Mouse (Mus musculus) R1 (cell line): ENCODE measurements at regions not wholly inside any gene's neighbourhood (a gene's known extent, or its start where the extent isn't known, plus 50 kb on each side); places are given as distances from the start of the nearest gene placed in this dataset.

Experiments used
- DNase-seq: peaks from one replicate; pipeline ENCODE4 v3.0.0-alpha.2; 2018; ENCODE audit warnings: low read depth, low spot score

GRCm38 (mm10) chr11:8377301-8377700, 287.0 kb downstream of the Tns3 start:
- DNase-seq, result no peak

- no peak for DNase-seq
Measured at GRCm38 (mm10) chr11:8365545-8365944, 298.8 kb downstream of the Tns3 start.

- DNase-seq, result no peak
Measured at GRCm38 (mm10) chr11:8364703-8365433, 299.5 kb downstream of the Tns3 start.

- DNase-seq, result no peak
Measured at GRCm38 (mm10) chr11:8344938-8345337, 319.4 kb downstream of the Tns3 start.

GRCm38 (mm10) chr11:8302347-8303188, 361.8 kb downstream of the Tns3 start:
- peak; percentile 65 for DNase-seq

GRCm38 (mm10) chr11:8297462-8297861, 366.9 kb downstream of the Tns3 start:
- no peak for DNase-seq

GRCm38 (mm10) chr11:8293322-8294014, 370.9 kb downstream of the Tns3 start:
- peak; percentile 31 for DNase-seq

GRCm38 (mm10) chr11:8285271-8285670, 379.1 kb downstream of the Tns3 start:
- no peak for DNase-seq

- no peak for DNase-seq
Measured at GRCm38 (mm10) chr11:8275203-8275602, 389.1 kb downstream of the Tns3 start.

GRCm38 (mm10) chr11:8269171-8269570, 395.2 kb downstream of the Tns3 start:
- DNase-seq, result peak; percentile 83

- no peak for DNase-seq
Measured at GRCm38 (mm10) chr11:8254036-8254435, 410.3 kb downstream of the Tns3 start.

GRCm38 (mm10) chr11:8251360-8251759, 413.0 kb downstream of the Tns3 start:
- DNase-seq, result no peak

- no peak for DNase-seq
Measured at GRCm38 (mm10) chr11:8249468-8249867, 414.9 kb downstream of the Tns3 start.

GRCm38 (mm10) chr11:8247535-8247934, 416.8 kb downstream of the Tns3 start:
- DNase-seq, result no peak

- DNase-seq, result no peak
Measured at GRCm38 (mm10) chr11:8247024-8247423, 417.3 kb downstream of the Tns3 start.

- DNase-seq, result peak; percentile 45
Measured at GRCm38 (mm10) chr11:8245408-8246003, 418.8 kb downstream of the Tns3 start.

GRCm38 (mm10) chr11:8238498-8238897, 425.8 kb downstream of the Tns3 start:
- no peak for DNase-seq

- no peak for DNase-seq
Measured at GRCm38 (mm10) chr11:8237556-8237955, 426.8 kb downstream of the Tns3 start.

GRCm38 (mm10) chr11:8236056-8236455, 428.3 kb downstream of the Tns3 start:
- DNase-seq, result no peak

- DNase-seq, result no peak
Measured at GRCm38 (mm10) chr11:8232636-8233189, 431.6 kb downstream of the Tns3 start.

GRCm38 (mm10) chr11:8229787-8230186, 434.5 kb downstream of the Tns3 start:
- DNase-seq, result no peak
